Mouse (Mus musculus): ENCODE measurements at regions not wholly inside any gene's neighbourhood (a gene's known extent, or its start where the extent isn't known, plus 50 kb on each side); places are given as distances from the start of the nearest gene placed in this dataset.

DNA sequence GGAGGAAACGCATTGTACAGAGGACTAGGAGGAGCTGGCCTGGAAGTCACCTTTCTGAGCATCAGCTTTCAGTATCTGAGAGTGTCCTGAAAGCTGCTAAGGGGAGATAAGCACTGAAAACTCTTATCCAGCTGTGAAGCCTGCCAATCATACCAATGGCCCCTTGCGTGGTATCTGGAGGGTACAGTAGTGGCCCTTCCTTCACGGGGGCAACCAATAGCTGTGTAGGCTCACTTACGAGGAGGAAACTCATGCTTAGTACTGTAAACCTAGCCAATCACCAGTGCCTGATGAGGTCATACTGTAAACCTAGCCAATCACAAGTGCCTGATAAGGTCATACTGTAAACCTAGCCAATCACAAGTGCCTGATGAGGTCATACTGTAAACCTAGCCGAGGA, 231.7 kb upstream of the Fam241a start:
- no peak for TF ChIP-seq EP300 (IDR thresholded peaks at IDR 0.05; ENCODE audit: low read depth)
- no peak for TF ChIP-seq CTCF (IDR thresholded peaks at IDR 0.05; ENCODE audit: low read depth)
